Mouse (Mus musculus) mature B cell (primary cell): ENCODE data around the gene Atcay.
"Not testable (repeated sequence)": the region's sequence is repeated elsewhere in the genome, so short reads cannot be mapped to it uniquely, and the experiment has no call there.

ENCODE experiments used
- in situ Hi-C: fragments of 300-500 bp; cut with MboI; formaldehyde crosslinking; loops from 2 replicates; pipeline ENCODE4 v1.14.3; 2019

The Atcay gene

GRCm38 (mm10) chr10:81200141-81200540 is 30.5 kb downstream of the Atcay start:
- in situ Hi-C loops = no loop called here

GRCm38 (mm10) chr10:81198990-81199389 is 31.6 kb downstream of the Atcay start:
- in situ Hi-C loops = no loop called here

- in situ Hi-C loops = no loop called here
Observed at GRCm38 (mm10) chr10:81198230-81198629, 32.4 kb downstream of the Atcay start.

GRCm38 (mm10) chr10:81197305-81197704 is 33.3 kb downstream of the Atcay start:
- in situ Hi-C loops = no loop called here

DNA sequence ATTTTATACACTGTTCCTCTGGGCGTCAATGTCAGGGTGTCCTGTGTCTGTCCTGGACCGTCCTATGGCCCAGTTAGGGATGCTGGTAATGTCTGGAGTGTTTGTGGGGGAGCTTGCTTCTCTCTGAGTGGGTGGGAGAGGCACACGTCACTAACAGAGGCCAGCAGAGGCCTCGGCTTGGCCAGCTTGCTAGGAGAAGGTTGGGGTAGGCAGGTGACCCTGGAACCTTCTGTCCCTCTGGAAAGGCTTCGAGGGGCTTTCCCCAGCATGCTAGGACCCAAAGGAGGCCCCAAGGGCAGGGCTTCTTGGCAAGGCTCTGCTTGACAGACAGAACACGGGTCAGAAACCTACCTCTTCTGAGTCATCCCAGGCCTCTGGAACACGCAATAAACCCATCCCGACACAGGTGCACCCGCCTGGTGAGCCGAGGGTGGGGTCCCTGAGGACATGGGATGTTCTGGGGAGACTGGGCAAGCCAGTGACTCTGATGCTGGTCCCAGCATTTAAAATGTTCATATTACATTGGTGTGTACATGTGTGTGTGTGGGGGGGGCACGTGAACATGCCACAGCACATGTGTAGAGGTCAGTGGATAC is 34.1 kb downstream of the Atcay start:
- in situ Hi-C loops = no loop called here

DNA sequence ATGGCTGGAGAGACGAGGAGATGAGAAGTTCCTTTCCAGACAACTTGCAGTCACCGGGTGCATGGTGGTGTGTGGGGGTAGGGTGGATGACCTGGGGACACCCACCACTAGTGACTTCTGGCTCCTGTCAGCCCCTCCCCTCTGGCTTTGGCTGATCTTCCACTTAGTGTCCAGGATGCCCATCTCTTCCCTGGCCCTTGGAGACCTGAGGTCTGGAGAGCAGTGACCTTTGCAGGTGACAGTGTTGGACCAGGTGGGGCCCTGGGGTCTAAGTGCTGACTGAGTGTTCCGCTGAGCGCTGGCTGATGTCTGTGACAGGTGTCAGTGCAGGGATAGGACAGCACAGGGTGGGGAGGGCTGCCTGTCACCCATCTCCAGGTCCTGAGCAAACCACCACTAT is 35.3 kb downstream of the Atcay start:
- in situ Hi-C loops = no loop called here

DNA sequence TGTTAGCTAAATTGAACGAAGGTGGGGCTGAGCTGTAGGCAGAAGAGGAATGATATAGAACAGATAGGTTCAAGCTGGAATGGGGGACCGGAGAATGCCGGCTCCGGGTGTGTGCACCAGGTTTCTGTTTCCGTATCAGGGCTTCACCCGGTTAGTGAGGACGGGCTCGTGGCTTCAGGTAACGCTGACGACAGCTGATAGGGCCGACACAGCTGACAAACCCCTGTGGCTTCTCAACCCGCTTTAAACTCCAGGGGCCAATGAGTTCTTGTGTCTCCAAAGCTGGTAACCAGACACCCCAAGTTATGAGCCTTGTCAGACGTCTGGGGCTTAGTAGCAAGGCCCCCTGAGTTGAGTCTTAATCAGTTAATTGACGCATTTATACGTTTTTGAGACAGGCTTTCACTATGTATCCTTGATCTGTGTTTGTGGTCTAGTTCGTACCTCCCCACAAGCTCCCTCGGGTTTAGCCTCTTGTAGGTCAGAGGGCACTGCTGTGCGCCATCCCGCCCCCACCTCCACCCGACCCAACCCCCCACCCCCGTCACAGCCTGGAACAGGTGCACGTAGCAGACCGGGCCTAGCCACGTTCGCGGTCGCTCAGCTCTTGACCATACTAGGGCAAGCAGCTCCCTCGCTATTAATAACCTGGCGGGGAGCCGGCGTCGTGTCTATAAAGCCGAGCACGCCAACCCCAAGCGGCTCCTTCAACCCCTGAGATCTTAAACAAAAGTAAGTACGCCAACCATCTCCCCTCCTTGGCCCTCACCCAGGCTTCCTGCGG is 36.5 kb downstream of the Atcay start:
- in situ Hi-C loops = no loop called here

DNA sequence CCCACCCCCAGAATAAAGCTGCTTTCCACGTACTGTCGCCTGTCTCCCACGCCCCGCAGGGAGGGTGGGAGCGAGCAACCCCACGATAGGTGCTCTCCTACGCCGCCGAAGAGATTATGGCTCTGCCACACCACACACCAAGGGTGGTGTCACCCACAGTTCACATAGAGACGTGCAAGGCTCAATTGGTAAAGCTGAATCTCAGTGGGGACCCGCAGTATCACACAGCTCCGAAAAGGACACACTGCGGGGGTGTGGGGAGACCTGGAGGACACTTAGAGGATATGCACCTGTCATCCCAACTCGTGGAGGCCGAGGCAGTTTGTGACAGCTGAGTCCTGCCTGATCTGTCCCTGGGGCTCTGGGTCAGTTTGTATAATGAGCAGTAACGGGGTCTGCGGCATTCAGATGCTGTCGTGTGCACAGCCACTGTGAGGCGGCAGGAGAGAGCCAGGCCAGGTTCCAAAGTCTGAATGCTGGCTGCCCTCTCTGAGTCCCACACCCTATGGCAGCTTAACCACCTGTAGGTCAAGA is 37.6 kb downstream of the Atcay start:
- in situ Hi-C loops = no loop called here

- in situ Hi-C loops = no loop called here
Observed at GRCm38 (mm10) chr10:81192270-81192967, 38.2 kb downstream of the Atcay start.

DNA sequence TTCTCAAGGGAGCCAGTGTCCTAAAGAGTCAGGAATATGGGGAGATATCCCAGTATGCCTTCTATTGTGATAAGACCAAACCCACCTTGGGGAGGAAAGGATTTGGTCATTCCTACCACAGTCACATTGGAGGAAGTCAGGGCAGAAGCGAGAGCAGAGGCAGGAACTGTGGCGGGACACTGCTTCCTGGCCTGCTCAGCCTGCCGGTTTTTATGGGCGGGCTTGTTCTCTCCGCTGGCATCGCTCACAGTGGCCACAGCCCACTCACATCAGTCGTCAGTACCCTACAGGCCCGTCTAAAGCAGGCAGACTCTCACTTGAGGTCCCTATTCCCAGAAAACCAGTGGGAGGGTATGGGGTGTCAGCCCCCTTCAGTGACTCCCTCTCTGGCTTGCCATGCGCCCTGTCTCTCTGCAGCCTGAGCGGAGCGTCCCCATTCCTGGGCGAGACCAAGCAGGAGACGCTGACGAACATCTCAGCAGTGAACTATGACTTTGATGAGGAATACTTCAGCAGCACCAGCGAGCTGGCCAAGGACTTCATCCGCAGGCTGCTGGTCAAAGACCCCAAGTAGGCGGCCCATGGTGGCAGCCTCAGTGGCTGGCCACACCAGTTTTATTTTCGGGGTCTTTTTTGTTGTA is 39.2 kb downstream of the Atcay start:
- in situ Hi-C loops = no loop called here

- in situ Hi-C loops = no loop called here
Observed at GRCm38 (mm10) chr10:81190912-81191321, 39.7 kb downstream of the Atcay start.

DNA sequence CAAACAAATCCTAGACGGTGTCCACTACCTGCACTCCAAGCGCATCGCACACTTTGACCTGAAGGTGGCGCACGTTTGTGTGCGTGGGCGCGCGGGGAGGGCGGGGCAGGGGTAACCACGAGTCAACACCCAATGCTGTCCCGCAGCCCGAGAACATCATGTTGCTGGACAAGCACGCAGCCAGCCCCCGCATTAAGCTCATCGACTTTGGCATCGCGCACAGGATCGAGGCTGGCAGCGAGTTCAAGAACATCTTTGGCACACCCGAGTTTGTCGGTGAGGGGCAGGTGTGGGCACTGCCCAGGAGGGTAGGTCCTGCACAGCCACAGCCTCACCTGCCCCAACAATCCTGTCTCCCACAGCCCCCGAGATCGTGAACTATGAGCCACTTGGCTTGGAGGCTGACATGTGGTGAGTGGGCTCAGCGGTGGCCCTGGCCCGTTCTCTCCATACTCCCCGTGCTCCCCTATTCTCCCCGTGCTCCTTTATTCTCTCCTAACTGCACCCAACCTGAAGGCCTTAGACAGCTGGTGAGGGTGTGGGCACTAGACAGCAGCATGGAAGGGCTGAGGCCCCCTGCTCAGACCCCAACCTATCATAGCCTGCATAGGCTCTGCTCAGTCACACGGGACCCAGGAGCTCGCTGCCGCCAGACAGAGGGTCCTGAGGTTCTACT is 40.3 kb downstream of the Atcay start:
- in situ Hi-C loops = no loop called here

DNA sequence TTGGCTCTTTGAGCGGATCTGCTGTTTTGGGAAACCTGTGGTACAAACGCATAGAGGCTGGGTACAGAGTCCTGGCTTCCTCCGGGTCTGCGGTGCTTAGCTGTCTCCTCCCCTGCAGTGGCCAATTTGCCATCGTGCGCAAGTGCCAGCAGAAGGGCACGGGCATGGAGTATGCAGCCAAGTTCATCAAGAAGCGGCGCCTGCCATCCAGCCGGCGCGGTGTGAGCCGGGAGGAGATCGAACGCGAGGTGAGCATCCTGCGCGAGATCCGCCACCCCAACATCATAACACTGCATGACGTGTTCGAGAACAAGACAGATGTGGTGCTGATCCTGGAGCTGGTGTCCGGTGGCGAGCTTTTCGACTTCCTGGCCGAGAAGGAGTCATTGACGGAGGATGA is 40.8 kb downstream of the Atcay start:
- in situ Hi-C loops = no loop called here

GRCm38 (mm10) chr10:81187161-81187560 is 43.5 kb downstream of the Atcay start:
- in situ Hi-C loops = no loop called here

DNA sequence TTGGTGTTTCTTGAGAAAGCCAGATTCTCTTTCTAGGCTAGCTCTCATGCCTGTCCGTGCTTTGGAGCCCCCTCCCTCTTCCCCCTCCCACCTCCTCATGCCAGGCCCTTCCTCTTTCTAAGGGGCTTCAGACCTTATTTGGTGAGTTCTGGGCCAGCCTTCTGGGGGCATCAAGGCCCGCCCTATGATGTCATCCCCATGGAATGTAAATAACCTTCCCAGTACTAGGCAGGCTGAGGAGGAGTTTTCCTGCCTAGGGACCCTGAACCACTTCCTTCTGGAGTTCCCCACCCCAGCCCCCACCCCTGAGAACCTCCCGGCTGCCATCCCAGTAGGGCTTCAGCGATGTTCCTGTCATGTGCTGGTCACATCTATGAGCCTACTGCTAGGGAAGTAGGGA is 45.9 kb downstream of the Atcay start:
- in situ Hi-C loops = no loop called here

DNA sequence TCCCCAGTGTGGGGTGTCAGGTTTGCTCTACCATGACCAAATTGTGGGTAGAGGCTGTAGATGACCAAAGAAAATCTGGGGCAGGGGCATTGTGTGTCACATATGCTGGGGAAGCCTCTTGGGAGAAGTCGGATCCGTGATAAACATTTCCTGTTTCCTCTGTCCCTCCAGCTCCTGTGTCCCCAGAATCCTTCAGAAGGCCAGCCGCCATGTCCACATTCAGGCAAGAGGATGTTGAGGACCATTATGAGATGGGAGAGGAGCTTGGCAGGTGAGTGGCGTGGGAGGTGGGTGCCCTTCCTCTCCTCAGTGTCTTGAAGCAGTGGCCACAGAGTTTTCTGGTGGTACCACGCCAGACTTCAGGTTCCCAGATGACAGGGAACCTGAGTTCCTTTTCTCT is 46.8 kb downstream of the Atcay start, which contains the start of gene 4930442H23Rik:
Gene 4930442H23Rik (minus strand): TSS at position 45 of the 400 bp plus-strand sequence.
- in situ Hi-C loops = no loop called here

DNA sequence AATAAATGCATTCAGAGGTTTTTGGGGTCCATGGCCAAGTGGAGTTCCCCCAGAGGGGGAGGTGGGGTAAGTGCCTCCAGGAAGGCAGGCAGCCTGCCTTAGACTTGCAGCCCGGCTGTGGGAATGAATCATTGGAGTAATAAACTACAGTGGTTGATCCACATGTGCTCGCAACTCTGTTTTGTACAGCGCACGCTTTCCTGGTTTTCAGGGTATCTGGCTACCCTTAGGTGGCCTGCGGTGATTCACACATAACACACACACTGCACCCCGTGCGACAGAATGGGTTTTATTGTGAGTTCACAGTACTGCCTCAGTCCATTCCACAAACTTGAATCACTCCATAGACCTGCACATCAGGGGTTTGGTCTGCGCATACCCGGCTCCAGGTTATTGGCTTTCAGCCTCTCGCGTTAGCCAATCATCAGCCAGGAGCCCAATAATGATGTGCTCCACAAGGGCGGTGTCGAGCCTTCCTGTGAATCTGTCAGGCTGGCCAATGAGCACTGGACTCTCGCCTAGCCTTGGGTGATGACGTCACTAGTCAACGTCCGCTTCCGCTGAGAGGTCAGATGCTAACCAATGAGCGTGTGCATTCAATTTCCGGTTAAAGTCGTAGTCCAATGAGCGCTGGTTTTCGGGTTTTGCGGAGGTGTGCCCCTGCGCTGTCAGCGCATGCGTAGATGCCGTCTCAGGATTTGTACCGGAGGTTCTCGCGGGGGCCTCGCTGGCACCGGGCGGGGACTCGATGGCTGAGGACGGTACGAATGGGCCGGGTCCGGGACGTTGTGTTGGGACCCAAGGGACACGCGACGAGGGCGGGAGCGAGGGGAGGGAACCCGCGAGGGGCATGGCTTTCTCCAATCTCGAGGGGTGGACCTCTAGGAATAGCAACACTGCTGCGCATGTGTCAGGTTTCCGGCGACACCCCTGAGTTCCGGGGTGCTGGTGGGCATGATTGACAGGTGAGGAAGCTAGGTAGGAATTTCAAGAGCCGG is 48.0 kb downstream of the Atcay start, which contains the start of gene Dapk3:
Gene Dapk3 (plus strand): TSS at position 670 of the 998 bp plus-strand sequence.
- in situ Hi-C loops = no loop called here

- in situ Hi-C loops = not testable (repeated sequence)
Observed at GRCm38 (mm10) chr10:81181860-81182259, 48.8 kb downstream of the Atcay start.

DNA sequence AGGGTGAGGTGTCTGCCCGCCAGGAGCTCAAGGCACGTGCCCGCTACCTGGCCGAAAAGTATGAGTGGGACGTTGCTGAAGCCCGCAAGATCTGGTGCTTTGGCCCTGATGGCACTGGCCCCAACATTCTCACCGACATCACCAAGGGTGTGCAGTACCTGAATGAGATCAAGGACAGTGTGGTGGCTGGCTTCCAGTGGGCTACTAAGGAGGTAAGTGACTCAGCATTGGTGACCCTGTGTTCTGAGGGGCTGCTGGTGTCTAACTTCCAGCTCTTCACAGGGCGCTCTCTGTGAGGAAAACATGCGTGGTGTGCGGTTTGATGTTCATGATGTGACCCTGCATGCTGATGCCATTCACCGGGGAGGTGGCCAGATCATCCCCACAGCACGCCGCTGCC is 49.7 kb downstream of the Atcay start:
- in situ Hi-C loops = no loop called here
